Mouse (Mus musculus): ENCODE data around the gene Fabp3.

Gene Fabp3

GRCm38 (mm10) chr4:130325446-130325845 is 17.1 kb downstream of the Fabp3 start:
- no peak for DNase-seq (ENCODE audit: low read depth)

- no peak for DNase-seq (ENCODE audit: low read depth)
Observed at GRCm38 (mm10) chr4:130327366-130327765, 19.0 kb downstream of the Fabp3 start.

GRCm38 (mm10) chr4:130335867-130336266 is 27.5 kb downstream of the Fabp3 start:
- DNase-seq (ENCODE audit: low read depth) = no peak

GRCm38 (mm10) chr4:130341691-130342090 is 33.3 kb downstream of the Fabp3 start:
- DNase-seq (ENCODE audit: low read depth) = peak; percentile 84

DNA sequence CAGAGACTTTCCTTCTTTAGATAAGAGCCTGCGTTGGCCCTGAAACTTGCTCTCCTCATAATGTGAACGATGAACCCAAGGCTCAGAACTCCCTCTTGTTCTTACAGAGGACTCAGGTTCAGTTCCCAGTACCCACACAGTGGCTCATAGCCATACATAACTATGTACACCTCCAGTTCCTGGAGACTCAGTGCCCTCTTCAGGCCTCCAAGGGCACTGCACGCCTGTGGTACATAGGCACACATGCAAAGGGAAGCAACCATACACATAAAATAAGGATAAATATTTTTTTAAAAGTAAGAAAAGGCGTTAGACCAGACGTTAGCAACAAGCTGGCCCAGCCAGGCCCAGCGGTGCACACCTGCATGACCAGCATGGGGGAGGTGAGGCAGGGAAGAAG is 41.3 kb downstream of the Fabp3 start:
- DNase-seq (ENCODE audit: low read depth) = peak; percentile 14

GRCm38 (mm10) chr4:130350690-130351422 is 42.5 kb downstream of the Fabp3 start:
- no peak for DNase-seq (ENCODE audit: low read depth)

DNA sequence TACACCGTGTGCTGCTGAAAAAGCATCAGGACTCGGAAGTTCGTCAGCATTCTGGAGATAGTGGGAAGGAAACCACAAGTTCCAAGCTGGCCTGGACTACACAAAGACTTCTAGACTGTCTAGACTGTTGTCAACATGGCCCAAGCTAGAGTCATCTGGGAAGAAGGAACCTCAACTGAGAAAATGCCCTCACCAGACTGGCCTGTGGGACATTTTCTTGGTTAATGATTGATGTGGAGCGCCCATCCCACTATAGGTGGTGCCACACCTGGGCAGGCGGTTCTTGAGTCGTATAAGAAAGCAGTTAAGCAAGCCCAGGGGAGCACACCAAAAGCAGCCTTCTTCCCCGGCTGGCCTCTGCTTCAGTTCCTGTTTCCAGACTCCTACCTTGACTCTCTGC is 44.2 kb downstream of the Fabp3 start:
- DNase-seq (ENCODE audit: low read depth) = no peak

DNA sequence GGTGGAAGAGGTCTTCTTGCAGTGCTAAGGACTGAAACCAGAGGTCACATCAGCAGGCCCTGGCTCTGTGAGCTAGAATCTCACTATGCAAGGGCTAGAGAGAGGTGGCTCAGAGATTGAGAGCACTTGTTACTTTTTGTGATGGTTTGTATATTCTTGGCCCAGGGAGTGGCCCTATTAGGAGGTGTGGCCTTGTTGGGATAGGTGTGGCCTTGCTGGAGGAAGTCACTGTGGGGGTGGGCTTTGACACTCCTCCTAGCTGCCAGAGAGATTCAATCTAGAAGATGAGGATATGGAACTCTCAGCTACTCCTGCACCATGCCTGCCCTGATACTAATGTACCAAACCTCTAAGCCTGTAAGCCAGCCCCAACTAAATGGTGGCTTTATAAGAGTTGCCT is 49.6 kb downstream of the Fabp3 start:
- no peak for DNase-seq (ENCODE audit: low read depth)

DNA sequence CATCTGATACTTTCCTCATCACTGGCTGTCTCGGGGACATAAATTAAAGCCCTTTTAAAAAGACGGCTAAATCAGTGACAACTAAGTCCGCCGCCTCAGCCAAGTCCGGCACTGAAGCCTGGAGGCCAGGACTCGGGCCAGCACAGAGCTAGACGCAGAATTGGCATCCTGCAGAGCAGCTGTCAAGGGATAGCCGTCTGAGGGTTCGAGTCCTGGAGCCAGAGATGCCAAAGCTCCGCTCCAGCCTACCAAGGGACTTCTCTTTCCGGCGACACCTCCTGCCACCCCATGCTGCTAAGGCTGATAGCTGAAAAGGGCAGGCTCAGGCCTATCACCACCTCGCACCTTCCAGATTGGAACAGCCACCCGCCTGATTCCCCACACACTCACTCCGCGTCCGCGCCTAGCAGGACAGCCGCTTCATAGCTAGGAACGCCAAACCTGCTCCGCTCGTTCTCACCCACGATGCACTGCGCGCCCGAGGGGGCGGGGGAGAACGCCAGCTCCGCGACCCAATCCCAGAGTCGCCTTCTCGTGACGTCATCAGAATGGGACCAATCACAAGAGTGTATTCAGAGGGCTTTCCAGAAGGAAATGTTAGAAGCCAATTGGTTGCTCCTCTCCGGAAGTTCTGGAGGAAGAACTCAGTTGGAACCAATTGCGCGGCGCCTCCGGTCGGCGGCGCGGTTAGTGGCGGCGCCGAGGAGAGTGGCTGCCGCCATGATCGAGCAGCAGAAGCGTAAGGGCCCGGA is 51.3 kb downstream of the Fabp3 start, which contains the start of the genes Zcchc17 and Snrnp40:
Zcchc17 (minus strand) TSS at position 458 of the 752 bp plus-strand sequence.
Snrnp40 (plus strand) TSS at position 647 of the 752 bp plus-strand sequence.
- DNase-seq (ENCODE audit: low read depth) = peak; percentile 100

DNA sequence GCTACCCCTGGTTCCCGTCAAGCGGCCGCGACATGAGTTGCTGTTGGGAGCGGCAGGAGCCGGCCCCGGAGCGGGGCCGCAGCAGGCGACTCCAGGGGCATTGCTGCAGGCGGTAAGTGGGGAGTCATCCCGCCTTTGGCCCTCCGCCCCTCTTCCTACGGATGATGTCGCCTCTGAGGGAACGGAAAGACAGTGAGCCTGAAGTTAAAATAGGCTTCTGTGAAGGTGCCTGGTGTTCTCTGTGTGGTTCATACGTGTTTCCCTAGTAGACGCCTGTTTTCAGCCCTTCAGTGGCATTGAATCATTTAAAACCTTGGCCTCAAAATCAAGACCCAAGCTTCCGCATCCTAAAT is 51.8 kb downstream of the Fabp3 start:
- DNase-seq (ENCODE audit: low read depth) = no peak

Data from NIH3T3 (cell line).